In the genomic region with DNA sequence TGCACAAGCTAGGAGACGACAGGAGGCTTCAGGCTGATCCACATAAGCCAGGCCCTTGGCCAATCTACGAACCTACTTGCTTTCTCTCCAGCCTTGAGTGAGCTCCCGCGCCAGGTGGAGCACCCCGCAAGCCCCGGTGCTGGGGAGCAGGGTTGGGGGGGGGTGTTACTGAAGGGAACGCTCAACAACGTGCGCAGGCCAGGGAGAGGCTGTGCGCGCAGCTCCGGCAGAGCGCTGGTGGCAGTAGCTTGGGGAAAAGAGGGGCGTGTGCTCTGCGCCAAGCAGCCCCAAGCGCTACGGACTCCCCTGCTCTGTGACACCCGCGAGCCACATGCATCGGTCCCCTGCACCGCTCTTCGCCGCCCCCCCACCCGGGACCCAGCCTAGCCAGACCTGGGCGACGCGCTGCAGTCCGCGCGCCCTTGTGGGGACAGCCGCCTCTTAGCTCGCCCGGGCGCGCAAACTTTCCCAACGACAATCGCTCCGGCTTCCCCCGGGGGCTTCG, we compare ENCODE assay signal across 7 mouse cellular contexts.
DNase-seq lines count a peak whose midpoint lies in the region; ATAC-seq and TF ChIP-seq lines count a peak whose summit lies in the region.

No protein-coding gene starts in this region.

- no peaks in the 10 kb centered on the region for H3K9me3 ChIP-seq in kidney, embryonic 16.5 days (ENCODE audit: low read length)
- no peaks in the 10 kb centered on the region for H3K9me3 ChIP-seq in midbrain, embryonic 10.5 days (replicated peaks)
- H3K9me3 ChIP-seq in stomach, postnatal 0 days (ENCODE audit: control insufficient read depth, low read length), result no peaks in the 10 kb centered on the region

- peaks cover 25% of the 10 kb centered on the region for H3K27me3 ChIP-seq in kidney, embryonic 16.5 days (ENCODE audit: insufficient read depth, low read length)
- peaks cover 36% of the 10 kb centered on the region for H3K27me3 ChIP-seq in midbrain, embryonic 10.5 days (ENCODE audit: low read depth, poor library complexity, severe bottlenecking)
- no peaks in the 10 kb centered on the region for H3K27me3 ChIP-seq in stomach, postnatal 0 days (ENCODE audit: control insufficient read depth, insufficient read depth, low read length)

- peak overlapping the region; percentile 92 for H3K4me3 ChIP-seq in kidney, embryonic 16.5 days (ENCODE audit: low read length)
- peak overlapping the region; percentile 72 for H3K4me3 ChIP-seq in midbrain, embryonic 10.5 days
- peak overlapping the region; percentile 79 for H3K4me3 ChIP-seq in stomach, postnatal 0 days (ENCODE audit: low read depth, low read length)

- H3K9ac ChIP-seq in kidney, embryonic 16.5 days (replicated peaks; ENCODE audit: low read length), result peak overlapping the region; percentile 89
- peak overlapping the region; percentile 87 for H3K9ac ChIP-seq in stomach, postnatal 0 days (ENCODE audit: low read length)

- peaks cover 15% of the 10 kb centered on the region for H3K4me1 ChIP-seq in kidney, embryonic 16.5 days (ENCODE audit: insufficient read depth, low read length)
- peaks cover 36% of the 10 kb centered on the region for H3K4me1 ChIP-seq in midbrain, embryonic 10.5 days
- no peaks in the 10 kb centered on the region for H3K4me1 ChIP-seq in stomach, postnatal 0 days (replicated peaks; ENCODE audit: control insufficient read depth, insufficient read depth)

- no peaks in the 10 kb centered on the region for H3K36me3 ChIP-seq in kidney, embryonic 16.5 days (ENCODE audit: insufficient read depth, low read length)
- no peaks in the 10 kb centered on the region for H3K36me3 ChIP-seq in midbrain, embryonic 10.5 days
- H3K36me3 ChIP-seq in stomach, postnatal 0 days (ENCODE audit: control insufficient read depth, insufficient read depth, low read length), result no peaks in the 10 kb centered on the region

- H3K27ac ChIP-seq in kidney, embryonic 16.5 days (ENCODE audit: low read length), result no peak overlapping the region
- peak overlapping the region; percentile 90 for H3K27ac ChIP-seq in midbrain, embryonic 10.5 days (replicated peaks)
- H3K27ac ChIP-seq in stomach, postnatal 0 days (replicated peaks), result no peak overlapping the region; the same call in 1 of the 2 replicates

- peak; percentile 73 for ATAC-seq in kidney, embryonic 16.5 days (ENCODE audit: low FRiP score, low TSS enrichment)
- ATAC-seq in stomach, postnatal 0 days (ENCODE audit: low FRiP score, low TSS enrichment), result peak; percentile 47; the same call in 1 of the 2 replicates

- under 1% methylated on average over 40 of the region's 40 CpGs for WGBS in kidney, embryonic 16.5 days
- under 1% methylated on average over 40 of the region's 40 CpGs for WGBS in midbrain, embryonic 10.5 days
- under 1% methylated on average over 36 of the region's 40 CpGs for WGBS in stomach, postnatal 0 days

- no peak for TF ChIP-seq CTCF in stomach, postnatal 0 days (IDR thresholded peaks at IDR 0.05; ENCODE audit: low read depth)

- H3K4me2 ChIP-seq in kidney, embryonic 16.5 days (replicated peaks; ENCODE audit: low read depth, low read length), result peak overlapping the region; percentile 99
- H3K4me2 ChIP-seq in stomach, postnatal 0 days (replicated peaks; ENCODE audit: low read depth), result peak overlapping the region; percentile 99

- peak; percentile 26 for DNase-seq in ovary, postnatal 36 days (ENCODE audit: low spot score)
- no peak for DNase-seq in ovary, postnatal 10 days (ENCODE audit: low spot score)
- peak; percentile 23 to 36 for DNase-seq in cerebellum, postnatal 14 days
- peak; percentile 45 for DNase-seq in gastrocnemius, postnatal 14 days
- DNase-seq in midbrain, embryonic 10.5 days (ENCODE audit: low spot score), result peak; percentile 59
- peak; percentile 43 for DNase-seq in stomach, postnatal 0 days (ENCODE audit: low spot score)

- intact Hi-C loops in gastrocnemius, postnatal 14 days (cut with DNase I; ENCODE audit: low total_unique reads), result no loop called here

- TF ChIP-seq EP300 in stomach, postnatal 0 days (optimal IDR thresholded peaks at IDR 0.05), result no peak
